Mouse (Mus musculus): Measurements from ENCODE around the gene Bclaf1.

- no peak for TF ChIP-seq CTCF (IDR thresholded peaks at IDR 0.05; ENCODE audit: low read depth, low read length)
- TF ChIP-seq EP300 (IDR thresholded peaks at IDR 0.05; ENCODE audit: insufficient read depth, low read depth, low read length), result no peak
Measured at GRCm38 (mm10) chr10:20311918-20312735, at the start of gene Bclaf1.

Measured in ES-Bruce4 (cell line).